Mouse (Mus musculus) forelimb bud, embryonic 11.5 days (tissue): ENCODE data around the gene Cdkn2aip.

Experiments used
- DNase-seq: peaks from one replicate; pipeline ENCODE4 v3.0.0-alpha.2; 2012; ENCODE audit warnings: low read depth, low spot score

Gene Cdkn2aip

DNA sequence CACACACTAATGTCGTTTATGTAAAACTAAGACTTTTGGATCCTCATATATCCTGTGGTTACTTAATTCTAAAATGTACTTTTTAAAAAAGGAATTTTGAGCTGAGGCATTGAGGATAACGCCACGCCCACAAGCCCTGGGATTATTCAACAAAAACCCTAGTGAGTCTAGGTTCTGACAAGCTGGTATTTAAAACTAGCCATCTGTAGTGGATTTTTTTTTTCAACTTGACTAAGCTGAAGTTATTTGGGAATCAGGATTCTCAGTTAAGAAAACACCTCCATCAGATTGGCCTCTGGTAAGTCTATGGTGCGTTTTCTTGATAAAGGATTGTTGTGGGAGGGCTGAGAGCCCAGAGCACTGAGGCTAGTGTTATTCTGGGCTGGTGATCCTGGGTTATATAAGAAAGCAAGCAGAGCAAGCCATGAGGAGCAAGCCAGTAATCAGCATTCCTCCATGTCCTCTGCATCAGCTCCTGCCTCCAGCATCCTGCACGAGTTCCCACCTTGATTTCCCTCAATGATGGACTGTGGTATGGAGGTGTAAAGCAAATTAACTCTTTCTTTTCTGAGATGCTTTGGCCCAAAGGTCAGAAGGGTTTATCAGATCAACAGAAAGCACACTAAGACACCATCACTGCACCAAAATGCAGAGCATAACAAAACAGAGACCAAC lies 18.2 kb downstream of the Cdkn2aip start:
- no peak for DNase-seq

DNA sequence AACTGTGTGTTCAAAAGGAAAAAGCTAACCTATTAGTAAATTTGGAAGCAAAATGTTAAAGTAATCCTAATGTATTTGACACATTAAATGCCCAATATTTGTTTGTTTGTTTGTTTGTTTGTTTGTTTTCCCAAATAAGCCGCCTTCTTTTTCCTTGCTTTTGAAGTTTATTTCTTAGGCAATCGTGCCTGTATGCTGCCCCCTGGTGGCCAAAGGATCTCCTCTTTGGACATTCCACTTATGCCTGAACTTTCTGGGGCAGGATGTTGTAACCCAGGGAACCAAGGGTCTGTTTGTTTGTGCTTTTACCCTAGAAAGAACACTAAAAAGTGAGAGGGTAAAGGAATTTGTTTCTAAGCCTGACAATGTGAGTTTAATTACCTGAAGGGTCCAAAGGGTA lies 20.6 kb downstream of the Cdkn2aip start:
- DNase-seq = peak; percentile 83

DNA sequence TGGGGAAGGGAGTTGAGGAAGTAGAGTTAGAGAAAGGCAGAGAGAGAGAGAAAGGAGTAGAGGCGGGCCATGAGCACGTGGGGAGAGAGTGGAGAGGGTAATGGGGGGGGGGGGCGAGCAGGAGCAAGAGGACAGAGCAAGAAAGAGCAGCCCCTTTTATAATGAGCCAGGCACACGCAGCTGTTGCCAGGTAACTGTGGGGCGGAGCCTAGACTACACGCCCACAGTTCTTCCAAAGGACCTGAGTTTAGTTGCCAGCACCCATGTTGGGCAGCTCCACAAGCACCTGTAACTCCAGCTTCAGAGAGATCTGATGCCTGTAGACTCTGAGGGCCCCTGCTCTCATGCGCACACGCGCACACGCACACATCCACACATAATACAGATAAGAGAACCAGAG lies 21.9 kb downstream of the Cdkn2aip start:
- DNase-seq = no peak

DNA sequence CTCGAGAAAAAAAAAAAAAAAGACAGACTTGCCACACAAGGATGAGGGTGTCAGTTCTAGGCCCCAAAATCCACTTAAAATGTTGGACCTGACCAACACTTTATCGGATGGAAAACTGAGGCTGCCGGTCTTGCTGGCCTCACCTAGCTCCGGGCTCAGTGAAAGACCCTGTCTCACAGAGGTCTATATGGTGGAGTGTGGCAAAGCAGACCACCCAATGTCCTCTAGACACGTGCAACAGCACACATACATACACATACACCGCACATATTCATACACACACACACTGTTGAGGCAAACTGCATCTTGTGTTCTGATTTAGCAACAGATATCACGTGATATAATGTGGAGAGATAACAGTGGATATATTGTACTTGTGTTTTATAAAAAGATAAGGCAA lies 22.4 kb downstream of the Cdkn2aip start:
- DNase-seq = no peak

DNA sequence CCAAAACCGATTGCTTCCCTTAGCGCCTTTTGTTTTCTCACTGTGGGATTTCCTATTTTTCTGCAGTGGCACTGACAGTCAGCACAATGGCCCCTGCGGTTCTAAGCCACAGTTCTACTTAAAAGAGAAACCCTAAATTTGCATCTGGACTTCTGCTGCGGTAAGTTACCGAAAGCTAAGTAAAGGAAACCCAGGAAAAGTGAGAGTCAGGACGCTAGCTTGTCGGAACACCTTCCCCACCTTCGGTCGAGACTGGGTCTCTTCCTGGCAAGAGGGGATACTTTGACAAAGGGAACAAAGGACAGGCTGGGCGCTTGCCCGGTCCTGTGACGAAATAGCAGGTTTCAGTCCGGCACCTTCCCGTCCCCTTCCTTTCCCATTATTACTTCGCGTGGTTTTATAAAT lies 23.1 kb downstream of the Cdkn2aip start:
- no peak for DNase-seq

DNA sequence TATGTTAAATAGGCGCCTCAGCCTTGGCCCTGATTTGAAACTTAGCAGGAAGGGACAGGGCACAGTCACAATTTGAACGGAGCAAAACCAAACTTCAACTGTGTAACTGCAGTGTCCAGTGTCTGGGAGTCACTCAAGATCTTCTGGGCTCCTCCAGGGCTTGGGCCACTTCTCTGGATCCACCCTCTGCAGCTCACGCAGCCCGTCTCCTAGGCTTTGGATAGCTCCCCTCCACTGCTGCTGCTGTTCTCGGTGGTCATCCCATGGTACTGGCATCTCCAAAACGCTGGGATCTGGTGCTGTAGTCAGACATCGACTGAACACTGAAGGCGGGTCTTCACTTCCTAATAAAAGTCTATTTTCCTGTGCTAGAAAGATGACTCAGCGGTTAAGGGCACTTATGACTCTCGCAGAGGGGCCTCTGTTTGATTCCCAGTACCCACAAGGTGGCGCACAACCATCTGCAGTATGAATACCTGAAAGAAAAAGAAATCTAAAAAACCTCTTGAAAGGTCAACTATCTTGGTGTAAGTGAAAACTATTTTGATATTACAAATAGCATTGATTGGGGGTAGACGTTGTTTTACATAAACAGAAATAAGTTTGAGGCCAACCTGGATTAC lies 23.9 kb downstream of the Cdkn2aip start:
- no peak for DNase-seq

DNA sequence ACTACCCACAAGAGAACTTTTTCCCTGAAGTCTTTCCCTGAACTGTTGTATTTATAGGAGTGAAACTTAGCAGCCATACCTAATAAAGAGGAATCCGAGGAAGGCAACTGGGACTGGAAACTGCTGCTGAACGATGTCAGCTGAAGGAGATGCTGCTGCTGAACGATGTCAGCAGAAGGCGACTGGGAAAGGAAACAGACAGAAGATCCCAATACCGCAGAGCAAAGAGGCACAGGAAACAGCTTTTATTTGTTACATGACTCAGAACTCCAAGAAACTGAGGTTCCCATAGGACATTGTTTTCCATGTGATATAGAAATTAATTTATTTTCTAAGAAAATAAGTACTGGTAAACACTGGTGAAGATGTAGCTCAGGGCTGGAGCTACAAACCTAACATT lies 29.3 kb downstream of the Cdkn2aip start:
- DNase-seq = no peak

DNA sequence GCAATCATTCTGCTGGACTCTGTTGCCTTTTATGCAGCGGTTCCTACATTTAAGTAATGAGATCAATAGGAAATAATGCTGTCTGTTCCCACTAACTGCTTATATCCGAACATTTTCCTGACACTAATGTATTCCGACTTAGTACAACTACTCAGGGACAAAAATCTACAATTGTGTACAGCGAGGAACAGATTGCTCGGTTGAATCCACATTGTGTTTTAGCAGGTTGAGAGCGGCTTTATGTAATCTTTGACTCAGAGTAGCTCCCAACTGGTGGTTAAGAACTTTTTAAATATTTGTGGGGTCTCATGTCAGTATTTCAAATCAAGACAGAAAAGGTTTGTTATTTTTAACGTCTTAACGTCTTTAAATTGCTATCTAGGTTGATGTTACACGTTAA lies 29.7 kb downstream of the Cdkn2aip start:
- DNase-seq = no peak

DNA sequence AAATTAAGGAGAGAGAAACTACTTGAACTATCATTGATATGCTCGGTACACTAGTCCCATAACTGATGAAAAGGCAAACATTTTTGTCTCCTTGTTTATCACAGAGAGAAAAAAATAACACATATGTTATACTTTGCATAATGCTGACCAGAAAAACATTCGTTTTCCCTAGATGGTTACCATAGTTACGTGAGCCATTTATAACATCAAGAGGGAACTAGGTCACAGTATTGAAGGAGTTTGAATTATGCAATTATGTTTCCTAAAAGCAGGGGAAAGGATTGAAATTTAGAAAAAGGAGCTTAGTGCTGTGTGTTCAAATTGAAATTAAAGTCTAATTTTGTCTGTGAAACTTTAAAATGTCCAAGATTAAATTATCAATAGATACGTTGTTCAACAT lies 33.4 kb downstream of the Cdkn2aip start:
- no peak for DNase-seq

DNA sequence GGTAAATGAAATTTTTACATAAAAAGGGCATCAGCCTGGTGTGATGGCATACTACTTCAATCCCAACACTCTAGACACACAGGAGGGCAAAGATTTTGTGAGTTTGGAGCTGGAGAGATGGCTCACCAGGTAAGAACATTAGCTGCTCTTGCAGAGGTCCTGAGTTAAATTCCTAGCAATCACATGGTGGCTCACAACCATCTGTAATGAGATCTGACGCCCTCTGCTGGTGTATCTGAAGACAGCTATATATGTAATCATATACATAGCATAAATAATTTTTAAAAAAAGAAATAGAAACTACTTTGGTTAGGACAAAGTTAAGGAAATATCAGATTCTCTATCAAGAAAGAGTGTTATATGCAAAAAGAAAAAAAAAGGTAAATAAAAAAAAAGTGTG lies 34.1 kb downstream of the Cdkn2aip start:
- DNase-seq = no peak

DNA sequence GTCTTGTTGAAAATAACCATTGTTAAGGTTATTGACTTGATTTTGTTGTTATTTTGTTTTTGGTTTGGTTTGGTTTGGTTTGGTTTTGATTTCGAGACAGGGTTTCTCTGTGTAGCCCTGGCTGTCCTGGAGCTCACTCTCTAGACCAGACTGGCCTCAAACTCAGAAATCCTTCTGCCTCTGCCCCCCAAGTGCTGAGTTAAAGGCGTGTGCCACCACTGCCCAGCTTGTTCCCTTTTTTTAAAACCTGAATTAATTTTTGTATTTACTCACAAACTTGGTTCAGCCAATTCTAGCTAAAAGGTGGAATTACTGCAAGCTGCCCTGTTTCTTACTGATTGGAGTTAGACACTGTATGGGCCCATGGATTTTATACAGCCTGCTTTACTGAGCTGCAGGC lies 37.1 kb downstream of the Cdkn2aip start:
- DNase-seq = no peak

DNA sequence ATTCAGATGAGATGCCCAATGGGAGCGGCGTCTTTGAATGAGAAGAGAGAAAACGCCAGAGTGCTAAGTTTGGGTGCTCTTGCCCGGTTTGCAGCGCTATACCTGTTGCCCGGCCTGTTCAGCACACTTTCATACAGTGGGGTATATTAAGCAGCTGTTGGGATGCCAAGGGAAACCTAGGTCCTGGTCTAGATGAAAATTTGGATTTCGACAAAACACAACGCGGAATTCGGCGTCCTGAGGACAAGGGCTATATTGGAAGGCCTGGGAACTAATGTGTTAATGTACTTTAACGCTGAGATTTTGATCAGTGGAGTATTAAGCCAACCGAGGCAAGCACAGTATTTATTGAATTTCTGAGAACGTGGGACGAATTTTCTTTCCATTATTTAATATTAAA lies 37.5 kb downstream of the Cdkn2aip start:
- DNase-seq = no peak

DNA sequence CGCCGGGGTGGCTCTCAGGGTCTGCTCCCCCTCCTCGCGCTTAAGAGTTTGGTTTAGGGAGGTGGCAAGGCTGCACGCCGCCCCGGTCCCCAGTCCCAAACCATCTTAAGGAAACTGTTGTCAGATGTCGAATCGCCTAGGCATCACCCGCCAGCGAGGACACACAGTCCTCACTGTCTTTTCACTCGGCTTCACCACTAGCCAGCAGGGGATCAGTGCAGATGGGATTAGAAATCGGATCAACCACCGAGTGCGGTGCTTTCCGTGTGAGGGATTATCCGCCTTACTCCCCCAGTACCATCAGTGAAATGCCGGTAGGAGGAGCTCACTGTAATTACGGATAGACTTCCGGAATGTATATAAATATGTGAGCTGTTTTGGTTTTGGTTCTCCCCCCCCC lies 37.9 kb downstream of the Cdkn2aip start:
- DNase-seq = peak; percentile 50

DNA sequence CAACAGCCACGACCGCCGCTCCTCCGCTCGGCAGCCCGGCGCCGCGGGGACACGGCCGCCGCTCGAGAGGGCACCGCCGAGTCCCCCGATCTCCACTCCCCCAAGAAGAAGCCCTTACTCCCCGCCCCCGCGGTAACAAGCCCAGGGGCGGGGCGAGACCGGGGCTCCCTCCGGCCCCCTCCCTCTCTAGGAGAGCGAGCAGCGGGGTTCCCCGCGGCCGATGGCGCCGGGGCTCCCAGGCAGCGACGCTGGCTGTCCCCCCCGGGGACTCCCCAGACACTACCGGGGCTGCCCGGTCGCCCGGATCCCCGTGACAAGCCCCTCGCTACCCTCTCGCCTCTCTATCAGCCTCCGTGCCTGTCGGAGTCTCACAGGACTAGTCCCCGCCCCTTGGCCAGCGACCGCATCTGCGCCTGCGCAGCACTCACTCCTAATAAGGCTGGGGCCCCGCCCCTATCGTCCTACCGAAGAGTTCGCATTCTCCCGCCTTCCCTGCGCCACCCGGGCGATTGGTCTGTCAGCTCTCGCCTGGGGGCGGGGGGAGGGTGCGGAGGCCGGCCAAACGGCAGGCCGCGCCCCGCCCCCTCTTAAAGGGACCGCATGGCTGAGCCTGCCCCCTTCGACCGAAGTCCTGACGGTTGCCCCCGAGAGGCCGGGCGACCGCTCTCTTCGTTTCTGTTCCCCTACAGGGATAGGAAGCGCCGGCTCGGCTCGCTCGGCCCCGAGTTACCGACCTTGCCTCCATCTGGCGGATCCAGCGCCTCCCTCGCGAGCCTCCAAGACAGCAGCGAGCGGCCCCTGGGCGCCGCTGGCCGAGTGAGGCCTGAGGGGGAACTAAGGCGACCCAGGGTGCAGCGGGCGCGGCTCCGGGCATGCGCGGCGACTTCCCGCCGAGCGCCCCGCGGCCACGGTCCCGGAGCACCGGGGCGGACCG lies 38.7 kb downstream of the Cdkn2aip start, which contains the start of gene Ing2:
Gene Ing2, minus strand, starts transcription at position 780 of the 934 bp plus-strand sequence.
- DNase-seq = peak; percentile 100

DNA sequence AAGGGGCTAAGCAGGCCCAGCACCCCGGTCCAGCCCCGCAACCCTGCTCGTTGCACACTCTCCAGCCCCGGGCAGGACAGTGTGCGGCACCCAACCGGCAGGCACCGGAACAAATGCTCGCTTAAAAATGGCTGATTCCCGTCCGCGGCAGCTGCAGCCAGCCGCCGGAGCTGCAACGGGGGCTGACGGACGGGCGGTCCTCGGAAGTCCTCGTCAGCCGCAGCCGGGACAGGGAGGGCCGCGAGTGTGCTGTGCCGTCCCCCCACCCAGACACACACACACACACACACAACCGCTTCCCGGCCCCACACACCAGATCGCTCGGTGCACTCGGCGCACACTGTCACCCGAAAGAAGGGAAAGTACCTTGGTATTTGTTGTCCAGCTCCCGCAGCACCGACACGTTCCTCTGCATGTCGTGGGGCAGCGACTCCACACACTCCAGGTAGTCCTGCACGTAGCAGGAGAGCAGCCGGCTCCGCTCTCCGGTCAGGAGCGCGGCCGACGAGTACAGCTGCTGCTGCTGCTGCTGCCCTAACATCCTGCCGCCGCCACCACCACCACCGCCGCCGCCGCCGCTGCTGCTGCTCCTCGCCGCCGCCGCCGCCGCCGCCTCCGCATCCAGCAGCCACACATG lies 39.5 kb downstream of the Cdkn2aip start:
- DNase-seq = peak; percentile 35

DNA sequence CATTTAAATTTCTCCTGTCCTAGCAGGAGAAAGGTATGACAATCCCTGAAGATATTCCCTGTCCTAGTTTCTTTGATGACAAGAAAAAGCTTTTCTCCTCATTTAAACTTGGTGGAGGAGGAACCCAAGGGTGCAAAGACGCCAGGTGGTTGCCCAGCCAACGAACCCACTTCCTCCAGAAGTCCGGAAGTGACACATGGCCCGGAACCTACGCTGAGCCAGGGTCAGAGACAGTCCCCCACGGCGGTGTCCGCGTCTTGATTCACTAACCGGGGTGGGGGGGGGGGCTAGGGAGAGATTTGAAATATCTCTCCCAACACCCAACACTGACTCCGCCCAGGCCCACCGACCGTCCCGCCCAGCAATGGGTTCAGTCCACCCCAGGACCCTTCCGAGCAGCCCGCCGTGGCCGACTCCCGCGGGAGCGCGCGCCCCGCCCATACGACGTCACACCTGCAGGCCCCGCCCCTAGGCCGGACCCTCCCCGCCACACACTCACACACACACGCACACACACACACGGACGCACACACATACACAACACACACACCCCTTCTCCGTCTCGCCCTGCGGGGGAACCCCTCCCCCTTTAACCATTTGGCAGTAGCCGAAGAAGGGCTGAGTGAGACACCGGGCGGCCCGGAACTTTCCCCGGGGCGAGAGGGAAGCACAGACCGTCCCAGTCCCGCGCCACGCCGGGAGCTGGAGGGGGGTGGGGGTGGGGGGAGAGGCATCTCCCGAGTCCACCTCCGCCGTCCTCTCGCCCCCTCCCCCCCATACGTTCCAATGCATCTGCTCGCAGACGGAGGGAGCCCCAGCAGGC lies 40.2 kb downstream of the Cdkn2aip start:
- DNase-seq = peak; percentile 81

DNA sequence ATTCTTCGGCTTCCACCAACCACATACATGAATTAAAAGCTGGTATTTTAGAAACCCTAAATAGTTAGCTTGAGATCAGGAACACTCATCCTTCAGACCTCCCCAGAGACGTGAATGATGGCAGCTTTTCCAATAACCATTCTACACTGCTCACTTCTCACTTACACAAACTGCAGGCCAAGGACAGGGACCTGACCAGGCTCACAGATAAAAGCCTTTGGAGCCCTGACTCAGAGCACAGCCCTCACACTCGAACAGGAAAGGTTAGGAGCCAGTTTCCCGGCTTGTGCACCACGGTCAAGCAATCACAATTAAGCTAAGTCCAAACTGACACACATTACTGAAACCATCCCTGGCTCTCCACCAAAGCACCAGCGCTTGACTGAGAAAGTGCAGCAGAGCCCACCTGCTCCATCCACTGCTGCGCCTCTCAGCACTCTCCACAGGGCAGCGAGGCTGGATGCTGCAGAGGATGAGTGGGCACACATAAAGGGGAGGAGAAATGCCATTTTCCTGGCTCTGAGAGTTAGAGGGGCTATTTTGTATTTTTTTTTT lies 49.4 kb downstream of the Cdkn2aip start:
- DNase-seq = no peak

DNA sequence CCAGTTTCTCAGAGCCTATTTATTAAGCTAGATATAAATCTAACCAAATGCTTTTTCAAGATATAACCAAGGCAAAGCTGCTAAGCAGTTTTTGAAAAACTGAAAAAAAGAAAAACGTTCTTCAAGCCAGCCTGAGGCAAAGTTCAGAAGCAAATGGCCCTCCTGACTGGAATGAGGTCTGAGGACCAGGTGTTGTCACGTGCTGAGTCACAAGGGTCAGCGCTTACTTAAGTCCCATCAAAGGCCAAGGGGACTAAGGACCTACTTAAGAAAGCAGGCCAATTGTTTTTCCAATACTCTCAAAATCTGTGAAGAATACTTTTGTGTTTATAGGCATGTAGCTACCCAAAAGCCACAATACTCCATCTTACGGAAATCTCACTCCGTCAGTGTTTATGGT lies 50.5 kb downstream of the Cdkn2aip start:
- DNase-seq = no peak

DNA sequence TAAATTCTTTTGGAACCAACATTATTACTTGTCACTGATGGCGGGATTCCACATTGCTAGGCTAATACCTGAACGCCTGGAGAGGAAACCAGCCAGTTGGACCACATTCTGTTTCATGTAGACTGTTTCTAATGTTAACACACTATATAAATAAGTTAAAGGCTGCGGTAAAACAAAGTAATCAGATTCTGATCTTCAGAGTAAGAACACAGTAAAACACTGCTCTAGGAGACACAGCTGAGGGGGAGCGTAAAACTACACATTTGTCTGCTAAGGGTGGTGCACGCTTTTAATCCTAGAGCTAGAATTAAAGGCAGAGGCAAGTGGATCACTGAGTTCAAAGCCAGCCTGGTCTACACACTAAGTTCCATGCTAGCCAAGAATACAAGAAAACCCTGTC lies 51.0 kb downstream of the Cdkn2aip start:
- no peak for DNase-seq

DNA sequence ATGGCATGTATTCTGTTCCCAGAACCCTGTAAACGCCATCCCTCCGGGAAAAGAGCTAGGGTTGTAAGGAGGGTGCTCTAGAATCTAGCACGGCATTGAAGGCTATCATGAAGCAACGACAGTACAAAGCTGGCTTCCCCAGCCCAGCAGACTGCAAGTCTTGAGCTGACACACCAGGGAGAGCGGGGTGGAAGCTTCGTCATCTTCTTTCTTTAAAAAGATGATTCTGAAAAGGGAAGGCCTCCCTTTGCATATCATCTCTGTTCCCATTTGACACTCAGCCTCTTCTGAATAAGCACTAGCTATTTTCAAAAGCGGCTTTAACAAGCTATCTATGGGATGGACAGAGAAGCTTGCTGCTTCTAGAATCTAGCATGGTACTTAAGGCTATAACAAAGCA lies 53.3 kb downstream of the Cdkn2aip start:
- DNase-seq = no peak

DNA sequence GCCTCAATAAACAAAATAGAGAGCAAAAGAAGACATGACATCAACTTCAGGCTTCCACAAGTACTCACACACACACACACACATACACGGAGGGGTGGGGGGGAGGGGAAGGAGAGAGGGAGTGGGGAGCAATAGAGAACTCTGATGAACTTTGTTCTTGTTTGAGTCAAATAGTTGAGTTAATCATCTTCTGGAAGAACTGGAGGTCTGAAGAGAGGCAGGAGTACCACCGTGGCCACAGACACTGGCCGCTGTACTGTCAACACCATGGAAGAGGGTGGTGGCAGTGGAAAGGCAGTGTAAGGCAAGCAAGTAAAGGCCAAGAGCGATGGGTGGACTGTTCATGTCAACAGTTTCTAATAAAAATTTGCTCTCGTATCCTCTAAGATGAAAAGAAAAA lies 54.3 kb downstream of the Cdkn2aip start:
- no peak for DNase-seq
